Mouse (Mus musculus) brown adipose tissue, adult 24 weeks (tissue): Measurements from ENCODE around the gene Helz. TPM values are rescaled to one million over a fixed set of nuclear protein-coding genes. Genes with fewer than 3 reads are reported as not detected.

Experiments used
- H3K27ac ChIP-seq: fragments of 200-500 bp; replicated peaks from 2 replicates; pipeline ENCODE4 v1.5.1; 2012; ENCODE audit warnings: low read depth, mild to moderate bottlenecking, low read length
- H3K4me1 ChIP-seq: fragments of 200-500 bp; 2 replicates; pipeline ENCODE4 v1.6.1; 2012; ENCODE audit warnings: low read length, mixed read lengths; ENCODE audit not compliant: control insufficient read depth, insufficient read depth, insufficient read length
- H3K4me3 ChIP-seq: fragments of 200-500 bp; 2 replicates; pipeline ENCODE4 v1.5.1; 2012; ENCODE audit warnings: low read depth, mild to moderate bottlenecking, low read length, moderate library complexity; ENCODE audit not compliant: insufficient read depth
- polyA plus RNA-seq: library from polyadenylated mRNA; stranded (reverse); fragments of >200 nt; gene quantifications from 2 replicates; pipeline ENCODE4 v1.2.4, GENCODE M21; 2012; ENCODE audit not compliant: missing spikeins, insufficient read depth, insufficient read length

Gene Helz
- polyA plus RNA-seq, 1 experiment = 6.0 TPM

- no peak overlapping the region for H3K4me3 ChIP-seq
- H3K4me1 ChIP-seq = peaks cover 16% of the 10 kb centered on the region
- H3K27ac ChIP-seq = peak overlapping the region; percentile 64; the same call in 1 of the 2 replicates
Measured at GRCm38 (mm10) chr11:107731498-107731897, 183.8 kb downstream of the Helz start.

- Histone ChIP-seq H3K27ac (no peak overlapping the region), H3K4me3 (no peak overlapping the region), H3K4me1 (peaks cover 13% of the 10 kb centered on the region)
Measured at GRCm38 (mm10) chr11:107734133-107734532, 186.4 kb downstream of the Helz start.

GRCm38 (mm10) chr11:107737886-107738285 lies 190.2 kb downstream of the Helz start:
- no peaks in the 10 kb centered on the region for H3K4me1 ChIP-seq
- H3K4me3 ChIP-seq = no peak overlapping the region
- H3K27ac ChIP-seq = no peak overlapping the region

- Histone ChIP-seq H3K4me3 (no peak overlapping the region), H3K27ac (no peak overlapping the region), H3K4me1 (no peaks in the 10 kb centered on the region)
Measured at GRCm38 (mm10) chr11:107738418-107739099, 190.8 kb downstream of the Helz start.

GRCm38 (mm10) chr11:107743100-107743499 lies 195.4 kb downstream of the Helz start:
- Histone ChIP-seq H3K4me3 (no peak overlapping the region), H3K4me1 (no peaks in the 10 kb centered on the region), H3K27ac (no peak overlapping the region)

Other genes with a start within 250 kb of the Helz start
- 13.8 and 23.1 TPM in 2 replicates for gene Pitpnc1, start 77.2 kb upstream of the Helz start, polyA plus RNA-seq
- gene Psmd12, start 68.4 kb upstream of the Helz start, polyA plus RNA-seq = 105 and 113 TPM in 2 replicates
- 3.1 and 4.3 TPM in 2 replicates for gene Cacng1, start 168.6 kb downstream of the Helz start, polyA plus RNA-seq
- gene Cacng4, start 246.6 kb downstream of the Helz start, polyA plus RNA-seq = not detected in 2 replicates